Mouse (Mus musculus): ENCODE measurements around the gene Bloc1s6.

Gene Bloc1s6

GRCm38 (mm10) chr2:122765071-122765793 is 26.9 kb downstream of the Bloc1s6 start, which contains the start of gene Sqor:
Gene Sqor, plus strand, starts transcription at chr2:122765237.
- peak; percentile 35 for DNase-seq

- DNase-seq = no peak
These were observed 27.5 kb downstream of the Bloc1s6 start for GRCm38 (mm10) chr2:122765794-122766145.

GRCm38 (mm10) chr2:122771002-122771401 is 32.7 kb downstream of the Bloc1s6 start:
- DNase-seq = no peak

GRCm38 (mm10) chr2:122772899-122773298 is 34.6 kb downstream of the Bloc1s6 start:
- DNase-seq = no peak

- DNase-seq = no peak
These were observed 37.2 kb downstream of the Bloc1s6 start for GRCm38 (mm10) chr2:122775491-122775890.

GRCm38 (mm10) chr2:122776823-122777222 is 38.5 kb downstream of the Bloc1s6 start:
- no peak for DNase-seq

- no peak for DNase-seq
These were observed 41.7 kb downstream of the Bloc1s6 start for GRCm38 (mm10) chr2:122779967-122780366.

GRCm38 (mm10) chr2:122780447-122780846 is 42.1 kb downstream of the Bloc1s6 start:
- no peak for DNase-seq

GRCm38 (mm10) chr2:122781590-122782356 is 43.5 kb downstream of the Bloc1s6 start:
- no peak for DNase-seq

GRCm38 (mm10) chr2:122783730-122784129 is 45.4 kb downstream of the Bloc1s6 start:
- DNase-seq = no peak

GRCm38 (mm10) chr2:122784701-122785100 is 46.4 kb downstream of the Bloc1s6 start:
- DNase-seq = no peak

- DNase-seq = no peak
These were observed 47.9 kb downstream of the Bloc1s6 start for GRCm38 (mm10) chr2:122786167-122786566.

- DNase-seq = no peak
These were observed 51.0 kb downstream of the Bloc1s6 start for GRCm38 (mm10) chr2:122789311-122789710.

- no peak for DNase-seq
These were observed 51.4 kb downstream of the Bloc1s6 start for GRCm38 (mm10) chr2:122789730-122790129.
